Mouse (Mus musculus) liver, embryonic 11.5 days (tissue): ENCODE data around the gene Ak1. TPM values are rescaled to one million over a fixed set of nuclear protein-coding genes. Genes with fewer than 3 reads are reported as not detected.
A peak's percentile ranks its signal among the peaks of the same experiment; 100 is the strongest.

ENCODE experiments used
- ATAC-seq: fragments of 200-750 bp; cut with Nextera tagmentation; replicated peaks from 2 replicates; pipeline ENCODE4 v1.8.0; 2017; ENCODE audit warnings: moderate number of reproducible peaks, mild to moderate bottlenecking, moderate TSS enrichment, moderate library complexity; ENCODE audit not compliant: low FRiP score
- DNase-seq: peaks from one replicate; pipeline ENCODE4 v3.0.0-alpha.2; 2017; ENCODE audit warnings: low spot score
- H3K27ac ChIP-seq: fragments of 300-500 bp; sonication (generic); 2 replicates; pipeline ENCODE4 v1.5.1; 2014; ENCODE audit warnings: mild to moderate bottlenecking, low read depth, low read length, control low read depth
- H3K27me3 ChIP-seq: fragments of 300-500 bp; sonication (generic); replicated peaks from 2 replicates; pipeline ENCODE4 v1.6.1; 2014; ENCODE audit warnings: low read length, mixed read lengths; ENCODE audit not compliant: control insufficient read depth, insufficient read depth
- H3K36me3 ChIP-seq: fragments of 300-500 bp; sonication (generic); 2 replicates; pipeline ENCODE4 v1.6.1; 2014; ENCODE audit warnings: mild to moderate bottlenecking, low read length, moderate library complexity, mixed read lengths; ENCODE audit not compliant: control insufficient read depth, insufficient read depth
- H3K4me1 ChIP-seq: fragments of 300-500 bp; sonication (generic); replicated peaks from 2 replicates; pipeline ENCODE4 v1.6.1; 2014; ENCODE audit warnings: low read length, mixed read lengths; ENCODE audit not compliant: control insufficient read depth, insufficient read depth
- H3K4me2 ChIP-seq: fragments of 300-500 bp; sonication (generic); 2 replicates; pipeline ENCODE4 v1.6.1; 2014; ENCODE audit warnings: mild to moderate bottlenecking, control low read depth, moderate library complexity
- H3K4me3 ChIP-seq: fragments of 300-500 bp; sonication (generic); 2 replicates; pipeline ENCODE4 v1.5.1; 2014; ENCODE audit warnings: low read depth, low read length, control low read depth
- H3K9ac ChIP-seq: fragments of 300-500 bp; sonication (generic); 2 replicates; pipeline ENCODE4 v1.6.1; 2014; ENCODE audit warnings: low read depth, low read length, control low read depth
- H3K9me3 ChIP-seq: fragments of 300-500 bp; sonication (generic); 2 replicates; pipeline ENCODE4 v1.6.1; 2016; ENCODE audit warnings: low read length, inconsistent platforms, mixed read lengths; ENCODE audit not compliant: control insufficient read depth
- WGBS: fragments of 180-500 bp; shearing (Covaris S2); extraction: QIAGEN DNeasy Blood & Tissue Kit; methylation state at CpG from one replicate; pipeline ENCODE4 v1.1.7; 2014; 5-methylcytosine and 5-hydroxymethylcytosine counted together
- polyA plus RNA-seq: library from polyadenylated mRNA; unstranded; fragments of >200 nt; fragmentation: Nextera tagmentation; extraction: Ambion mirVana; gene quantifications from 2 replicates; pipeline ENCODE4 v1.2.1, GENCODE M21; 2014

Gene Ak1
- polyA plus RNA-seq, 1 experiment from 2014 or later, result 8.3 TPM

- no peak overlapping the region for H3K4me3 ChIP-seq
- H3K36me3 ChIP-seq, result no peaks in the 10 kb centered on the region
- DNase-seq, result no peak
- H3K27ac ChIP-seq, result no peak overlapping the region
- WGBS, result 72% methylated on average over 6 of the region's 6 CpGs
- peaks cover 34% of the 10 kb centered on the region for H3K4me1 ChIP-seq
- ATAC-seq, result no peak
- H3K4me2 ChIP-seq, result no peak overlapping the region
- H3K9ac ChIP-seq, result peak overlapping the region; percentile 7; the same call in 1 of the 2 replicates
- no peaks in the 10 kb centered on the region for H3K9me3 ChIP-seq
- no peaks in the 10 kb centered on the region for H3K27me3 ChIP-seq
These were observed 44.3 kb downstream of the Ak1 start for GRCm38 (mm10) chr2:32665853-32666252.

DNA sequence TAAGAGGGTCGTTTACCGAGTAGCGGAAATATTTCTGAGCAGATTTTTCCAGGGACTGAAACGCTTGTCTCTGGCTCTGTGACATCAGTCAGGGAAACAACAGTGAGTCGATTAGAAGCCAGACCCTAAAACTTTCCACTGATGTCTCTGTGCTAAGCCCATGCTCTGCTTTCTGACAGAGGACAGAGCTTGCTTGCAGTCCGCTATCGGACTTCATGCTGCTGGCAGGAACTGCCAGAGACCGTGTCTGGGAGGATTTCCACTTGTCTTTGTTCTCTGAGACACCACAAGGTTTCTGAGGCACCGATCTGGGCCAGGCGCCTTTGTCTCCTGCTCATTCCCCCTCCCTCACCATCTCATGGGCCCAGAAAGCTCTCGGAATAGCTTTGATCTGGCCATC lies 46.2 kb downstream of the Ak1 start:
- Histone ChIP-seq H3K9ac (no peak overlapping the region), H3K36me3 (no peaks in the 10 kb centered on the region; the same call in 1 of the 2 replicates), H3K27ac (no peak overlapping the region; the same call in 1 of the 2 replicates), H3K27me3 (no peaks in the 10 kb centered on the region), H3K4me2 (no peak overlapping the region), H3K9me3 (no peaks in the 10 kb centered on the region), H3K4me1 (peaks cover 20% of the 10 kb centered on the region), H3K4me3 (no peak overlapping the region)
- 65% methylated on average over 11 of the region's 11 CpGs for WGBS
- no peak for DNase-seq
- no peak for ATAC-seq

- H3K4me1 ChIP-seq, result peaks cover 24% of the 10 kb centered on the region
- H3K9me3 ChIP-seq, result no peaks in the 10 kb centered on the region
- H3K9ac ChIP-seq, result no peak overlapping the region
- no peak overlapping the region for H3K4me2 ChIP-seq
- DNase-seq (no peak), ATAC-seq (no peak)
- no peak overlapping the region for H3K4me3 ChIP-seq
- no peak overlapping the region; the same call in 1 of the 2 replicates for H3K27ac ChIP-seq
- WGBS, result 82% methylated on average over 7 of the region's 7 CpGs
- no peaks in the 10 kb centered on the region; the same call in 1 of the 2 replicates for H3K36me3 ChIP-seq
- H3K27me3 ChIP-seq, result no peaks in the 10 kb centered on the region
These were observed 46.6 kb downstream of the Ak1 start for GRCm38 (mm10) chr2:32668176-32668575.

DNA sequence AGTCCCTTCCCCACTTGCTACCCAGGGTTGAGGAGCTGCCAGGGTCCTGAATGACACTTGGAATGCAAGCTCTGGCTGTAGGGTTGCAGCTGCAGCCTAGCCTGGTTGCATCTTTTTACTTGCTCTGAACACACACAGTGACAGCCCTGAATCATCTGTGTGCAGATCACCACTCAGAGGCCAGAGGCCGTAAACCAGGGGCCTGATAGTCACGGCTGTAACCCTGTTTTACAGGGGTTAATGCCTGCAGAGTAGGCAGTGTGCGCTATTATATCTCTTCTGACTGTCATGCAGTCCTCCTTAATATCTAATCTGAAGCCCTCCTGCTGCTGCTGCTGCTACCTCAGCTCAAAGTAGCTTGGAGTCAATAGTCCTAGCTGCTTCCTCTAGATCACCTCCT lies 48.3 kb downstream of the Ak1 start:
- Histone ChIP-seq H3K4me1 (peaks cover 28% of the 10 kb centered on the region), H3K9ac (0 out of 2 replicates have a peak overlapping the region, but pooled peaks have one; percentile 6), H3K27ac (peak overlapping the region; percentile 3; the same call in 1 of the 2 replicates), H3K9me3 (no peaks in the 10 kb centered on the region), H3K4me3 (no peak overlapping the region), H3K36me3 (no peaks in the 10 kb centered on the region; the same call in 1 of the 2 replicates), H3K27me3 (no peaks in the 10 kb centered on the region), H3K4me2 (no peak overlapping the region)
- ATAC-seq (peak; percentile 79), DNase-seq (no peak)
- 32% methylated on average over 3 of the region's 3 CpGs for WGBS

GRCm38 (mm10) chr2:32671147-32671546 lies 49.6 kb downstream of the Ak1 start:
- no peak overlapping the region for H3K9ac ChIP-seq
- no peaks in the 10 kb centered on the region for H3K9me3 ChIP-seq
- peaks cover 19% of the 10 kb centered on the region for H3K4me1 ChIP-seq
- WGBS, result 82% methylated on average over 9 of the region's 9 CpGs
- no peak overlapping the region for H3K4me3 ChIP-seq
- no peaks in the 10 kb centered on the region for H3K27me3 ChIP-seq
- ATAC-seq (no peak), DNase-seq (no peak)
- H3K4me2 ChIP-seq, result no peak overlapping the region
- H3K36me3 ChIP-seq, result peaks cover 7% of the 10 kb centered on the region
- no peak overlapping the region for H3K27ac ChIP-seq

DNA sequence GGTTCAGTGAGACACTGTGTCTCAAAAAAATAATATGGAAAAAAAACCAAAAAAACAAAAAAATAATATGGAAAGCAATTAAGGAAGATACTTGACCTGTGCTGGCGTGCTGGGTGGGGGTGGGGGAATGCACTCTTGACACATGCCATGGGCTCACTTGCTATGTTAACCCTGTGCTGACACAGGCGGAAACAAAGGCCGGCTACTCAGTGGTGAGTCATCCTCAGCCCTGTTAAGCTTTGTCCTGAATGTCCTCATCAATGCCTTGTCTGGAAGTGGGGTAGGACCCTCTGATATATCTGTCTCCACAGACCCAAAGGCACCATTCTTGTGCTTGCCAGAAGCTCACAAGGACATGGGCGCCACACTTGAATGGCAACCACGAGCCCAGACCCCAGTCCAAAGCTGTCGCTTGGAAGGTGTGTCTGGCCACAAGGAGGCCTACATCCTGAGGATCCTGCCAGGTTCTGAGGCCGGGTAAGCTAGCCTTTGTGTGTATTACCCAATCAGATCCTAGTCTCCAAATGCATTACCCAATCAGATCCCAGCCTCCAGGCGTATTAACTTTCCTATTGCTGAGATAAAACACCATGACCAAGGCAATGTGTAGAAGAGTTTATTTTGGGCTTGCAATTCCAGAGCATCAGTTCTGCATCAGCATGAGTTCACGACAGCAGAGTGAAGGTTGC lies 50.5 kb downstream of the Ak1 start:
- Histone ChIP-seq H3K27me3 (no peaks in the 10 kb centered on the region), H3K36me3 (peaks cover 7% of the 10 kb centered on the region), H3K9me3 (no peaks in the 10 kb centered on the region), H3K27ac (no peak overlapping the region), H3K4me1 (peaks cover 19% of the 10 kb centered on the region), H3K9ac (no peak overlapping the region), H3K4me3 (no peak overlapping the region), H3K4me2 (no peak overlapping the region)
- DNase-seq (no peak), ATAC-seq (no peak)
- 77% methylated on average over 9 of the region's 9 CpGs for WGBS

- ATAC-seq, result peak; percentile 60; the same call in 1 of the 2 replicates
These were observed 51.8 kb downstream of the Ak1 start for GRCm38 (mm10) chr2:32673176-32673917.

GRCm38 (mm10) chr2:32676821-32677220 lies 55.3 kb downstream of the Ak1 start:
- DNase-seq, result no peak
- no peak overlapping the region for H3K27ac ChIP-seq
- peaks cover 11% of the 10 kb centered on the region for H3K4me1 ChIP-seq
- no peak overlapping the region for H3K4me2 ChIP-seq
- H3K9ac ChIP-seq, result no peak overlapping the region
- ATAC-seq, result no peak
- no peaks in the 10 kb centered on the region for H3K9me3 ChIP-seq
- H3K4me3 ChIP-seq, result no peak overlapping the region
- no peaks in the 10 kb centered on the region for H3K27me3 ChIP-seq
- WGBS, result 83% methylated on average over 3 of the region's 3 CpGs
- peaks cover 13% of the 10 kb centered on the region for H3K36me3 ChIP-seq

More at GRCm38 (mm10) chr2:32673176-32673917, 51.8 kb downstream of the Ak1 start:
- peaks cover 19% of the 10 kb centered on the region for H3K4me1 ChIP-seq
- no peak overlapping the region for H3K4me3 ChIP-seq
- no peaks in the 10 kb centered on the region for H3K27me3 ChIP-seq
- no peak overlapping the region for H3K4me2 ChIP-seq
- H3K36me3 ChIP-seq, result peaks cover 9% of the 10 kb centered on the region
- H3K9me3 ChIP-seq, result no peaks in the 10 kb centered on the region
- H3K9ac ChIP-seq, result peak overlapping the region; percentile 34; the same call in 1 of the 2 replicates
- DNase-seq, result no peak
- no peak overlapping the region; the same call in 1 of the 2 replicates for H3K27ac ChIP-seq
- WGBS, result 73% methylated on average over 16 of the region's 16 CpGs
